Mouse (Mus musculus): Measurements from ENCODE around the gene Larp6. TPM values are rescaled to one million over a fixed set of nuclear protein-coding genes. Genes with fewer than 3 reads are reported as not detected.

Gene Larp6
- total RNA-seq (2014; rRNA removed; ENCODE audit: low replicate concordance) (0.39 and 1.2 TPM in 2 replicates), polyA plus RNA-seq (2015; fragmentation: Nextera tagmentation; extraction: Ambion mirVana) (0.41 and 0.43 TPM in 2 replicates)

GRCm38 (mm10) chr9:60712771-60713541 lies at the start of gene Larp6:
Gene Larp6 (plus strand): TSS chr9:60712989.
- Histone ChIP-seq H3K9me3 (replicated peaks; ENCODE audit: control insufficient read depth, low read length) (no peaks in the 10 kb centered on the region), H3K9ac (replicated peaks; ENCODE audit: low read depth, low read length) (peak within 1 kb of the TSS; percentile 54), H3K36me3 (replicated peaks; ENCODE audit: control insufficient read depth, insufficient read depth, low read length) (no peaks in the 10 kb centered on the region), H3K27me3 (ENCODE audit: control insufficient read depth, insufficient read depth, low read length) (peaks cover 4% of the 10 kb centered on the region; the same call in 1 of the 2 replicates), H3K4me3 (ENCODE audit: low read depth, low read length) (peak within 1 kb of the TSS; percentile 62), H3K27ac (ENCODE audit: low read depth) (no peak within 1 kb of the TSS), H3K4me2 (ENCODE audit: low read depth, low read length) (peak within 1 kb of the TSS; percentile 95), H3K4me1 (ENCODE audit: control insufficient read depth, insufficient read depth) (peaks cover 7% of the 10 kb centered on the region; the same call in 1 of the 2 replicates)
- DNase-seq (ENCODE audit: low spot score) (no peak), ATAC-seq (ENCODE audit: insufficient read depth, low read depth) (peak; percentile 73)
- TF ChIP-seq EP300 (IDR thresholded peaks at IDR 0.05; ENCODE audit: low read depth) (no peak), CTCF (IDR thresholded peaks at IDR 0.05; ENCODE audit: low read depth) (no peak)
- WGBS: 2% methylated on average over 59 of the region's 66 CpGs

GRCm38 (mm10) chr9:60664385-60664784 lies 48.4 kb upstream of the Larp6 start:
- no peaks in the 10 kb centered on the region for H3K4me1 ChIP-seq (ENCODE audit: control insufficient read depth, insufficient read depth)
- H3K9me3 ChIP-seq (replicated peaks; ENCODE audit: control insufficient read depth, low read length): no peaks in the 10 kb centered on the region
- ATAC-seq (ENCODE audit: insufficient read depth, low read depth): no peak
- TF ChIP-seq EP300 (IDR thresholded peaks at IDR 0.05; ENCODE audit: low read depth) (no peak), CTCF (IDR thresholded peaks at IDR 0.05; ENCODE audit: low read depth) (no peak)
- DNase-seq (ENCODE audit: low spot score): no peak
- no peaks in the 10 kb centered on the region for H3K27me3 ChIP-seq (ENCODE audit: control insufficient read depth, insufficient read depth, low read length)
- 87% methylated on average over 12 of the region's 12 CpGs for WGBS
- no peak overlapping the region for H3K4me2 ChIP-seq (ENCODE audit: low read depth, low read length)
- no peak overlapping the region for H3K27ac ChIP-seq (ENCODE audit: low read depth)
- no peak overlapping the region for H3K9ac ChIP-seq (replicated peaks; ENCODE audit: low read depth, low read length)
- no peak overlapping the region for H3K4me3 ChIP-seq (ENCODE audit: low read depth, low read length)
- H3K36me3 ChIP-seq (replicated peaks; ENCODE audit: control insufficient read depth, insufficient read depth, low read length): peaks cover 7% of the 10 kb centered on the region; the same call in 1 of the 2 replicates

GRCm38 (mm10) chr9:60664866-60665265 lies 47.9 kb upstream of the Larp6 start:
- no peak overlapping the region for H3K4me3 ChIP-seq (ENCODE audit: low read depth, low read length)
- no peak overlapping the region for H3K9ac ChIP-seq (replicated peaks; ENCODE audit: low read depth, low read length)
- no peaks in the 10 kb centered on the region for H3K27me3 ChIP-seq (ENCODE audit: control insufficient read depth, insufficient read depth, low read length)
- H3K9me3 ChIP-seq (replicated peaks; ENCODE audit: control insufficient read depth, low read length): no peaks in the 10 kb centered on the region
- WGBS: 73% methylated on average over 5 of the region's 5 CpGs
- ATAC-seq (ENCODE audit: insufficient read depth, low read depth) (no peak), DNase-seq (ENCODE audit: low spot score) (no peak)
- TF ChIP-seq EP300 (IDR thresholded peaks at IDR 0.05; ENCODE audit: low read depth) (no peak), CTCF (IDR thresholded peaks at IDR 0.05; ENCODE audit: low read depth) (no peak)
- H3K4me2 ChIP-seq (ENCODE audit: low read depth, low read length): no peak overlapping the region
- peaks cover 7% of the 10 kb centered on the region; the same call in 1 of the 2 replicates for H3K36me3 ChIP-seq (replicated peaks; ENCODE audit: control insufficient read depth, insufficient read depth, low read length)
- no peak overlapping the region for H3K27ac ChIP-seq (ENCODE audit: low read depth)
- no peaks in the 10 kb centered on the region for H3K4me1 ChIP-seq (ENCODE audit: control insufficient read depth, insufficient read depth)

- ATAC-seq (ENCODE audit: insufficient read depth, low read depth) (no peak), DNase-seq (ENCODE audit: low spot score) (no peak)
- Histone ChIP-seq H3K4me2 (ENCODE audit: low read depth, low read length) (no peak overlapping the region), H3K27me3 (ENCODE audit: control insufficient read depth, insufficient read depth, low read length) (no peaks in the 10 kb centered on the region), H3K36me3 (replicated peaks; ENCODE audit: control insufficient read depth, insufficient read depth, low read length) (peaks cover 7% of the 10 kb centered on the region; the same call in 1 of the 2 replicates), H3K4me1 (ENCODE audit: control insufficient read depth, insufficient read depth) (no peaks in the 10 kb centered on the region), H3K9me3 (replicated peaks; ENCODE audit: control insufficient read depth, low read length) (no peaks in the 10 kb centered on the region), H3K4me3 (ENCODE audit: low read depth, low read length) (no peak overlapping the region), H3K27ac (ENCODE audit: low read depth) (no peak overlapping the region), H3K9ac (replicated peaks; ENCODE audit: low read depth, low read length) (no peak overlapping the region)
- WGBS: 92% methylated on average over 3 of the region's 3 CpGs
- TF ChIP-seq EP300 (IDR thresholded peaks at IDR 0.05; ENCODE audit: low read depth) (no peak), CTCF (IDR thresholded peaks at IDR 0.05; ENCODE audit: low read depth) (no peak)
Measured at GRCm38 (mm10) chr9:60665535-60665934, 47.3 kb upstream of the Larp6 start.

DNA sequence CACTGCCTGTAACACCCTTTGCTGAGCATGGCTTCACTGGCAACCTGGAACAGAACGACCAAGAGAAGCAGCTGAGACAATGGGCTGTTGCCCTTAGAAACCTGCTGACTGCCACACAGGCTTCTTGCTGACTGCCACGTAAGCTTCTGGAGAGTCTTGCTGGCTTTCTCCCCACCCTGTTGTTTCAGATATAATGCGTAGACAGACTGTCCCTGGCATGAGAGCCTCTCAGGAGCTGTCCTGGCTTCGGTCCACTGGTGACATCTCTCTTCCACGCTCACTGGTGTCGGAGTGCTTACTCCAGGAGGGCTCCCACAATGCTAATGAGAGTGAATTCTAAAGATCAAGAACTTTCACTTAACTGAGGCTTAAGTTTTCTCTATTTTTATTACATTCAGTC lies 43.9 kb upstream of the Larp6 start:
- Histone ChIP-seq H3K4me3 (ENCODE audit: low read depth, low read length) (no peak overlapping the region), H3K4me1 (ENCODE audit: control insufficient read depth, insufficient read depth) (no peaks in the 10 kb centered on the region), H3K9me3 (replicated peaks; ENCODE audit: control insufficient read depth, low read length) (no peaks in the 10 kb centered on the region), H3K4me2 (ENCODE audit: low read depth, low read length) (no peak overlapping the region), H3K27ac (ENCODE audit: low read depth) (no peak overlapping the region), H3K9ac (replicated peaks; ENCODE audit: low read depth, low read length) (no peak overlapping the region), H3K27me3 (ENCODE audit: control insufficient read depth, insufficient read depth, low read length) (no peaks in the 10 kb centered on the region), H3K36me3 (replicated peaks; ENCODE audit: control insufficient read depth, insufficient read depth, low read length) (peaks cover 7% of the 10 kb centered on the region; the same call in 1 of the 2 replicates)
- ATAC-seq (ENCODE audit: insufficient read depth, low read depth) (no peak), DNase-seq (ENCODE audit: low spot score) (no peak)
- TF ChIP-seq CTCF (IDR thresholded peaks at IDR 0.05; ENCODE audit: low read depth) (no peak), EP300 (IDR thresholded peaks at IDR 0.05; ENCODE audit: low read depth) (no peak)
- WGBS: 70% methylated on average over 6 of the region's 6 CpGs

All from heart, postnatal 0 days (tissue).